Comparison of ENCODE assay signal across 23 mouse cellular contexts in the genomic region with DNA sequence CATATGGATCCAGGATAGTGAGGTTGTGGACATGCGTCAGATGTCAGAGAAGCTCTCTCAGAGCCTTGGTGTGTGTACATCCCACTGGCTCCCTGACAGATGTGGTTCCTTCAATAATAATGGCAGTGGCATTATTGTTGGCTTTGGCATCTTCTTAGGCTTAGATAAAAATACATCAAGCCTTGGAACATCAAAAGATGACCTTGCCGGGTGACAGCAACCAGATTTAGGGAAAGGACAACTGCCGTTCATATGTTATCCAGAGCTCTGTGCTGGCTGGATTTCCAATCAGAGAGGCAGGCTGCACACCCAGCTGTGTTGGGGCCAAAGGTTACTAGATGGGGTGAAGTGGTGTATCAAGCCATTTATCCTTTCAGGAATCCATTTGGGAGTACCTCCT. TPM values are rescaled to one million over a fixed set of nuclear protein-coding genes. Genes with fewer than 3 reads are reported as not detected.
DNase-seq lines count a peak whose midpoint lies in the region.
"Had no signal": no experiment of that assay in that cellular context is flagged by ENCODE, and none has a peak within 500 bp of the region (broad histone marks: within the 10 kb centered on the region; RNA-seq: fewer than 3 reads in every experiment).

No protein-coding gene starts in this region.

- DNase-seq in adrenal gland, adult 2 months, result peak; percentile 68
- DNase-seq in adrenal gland, adult 18-20 months (ENCODE audit: low spot score in 2 of 2), result no peak
- DNase-seq in adrenal gland, postnatal 10 days, result peak; percentile 47
- peak; percentile 61 for DNase-seq in adrenal gland, postnatal 14 days
- no peak for DNase-seq in ovary, postnatal 10 days (ENCODE audit: low spot score)
- DNase-seq in kidney, adult 18-20 months, result no peak
- DNase-seq: cerebellum, adult 11-12 months; cerebellum, adult 9-10 months; cerebellum, postnatal 10 days; cerebellum, postnatal 36 days; embryo, embryonic 11 days had no signal

RNA-seq across cellular contexts. Expression of gene Caln1, which starts 6.2 kb away (rescaled TPM):
- 10 to 100 TPM; 33.7 to 46.2 TPM for total RNA-seq in adrenal gland, adult 2 months (2021)
- 19.4 and 19.7 TPM in 2 replicates for polyA plus RNA-seq in adrenal gland, adult 2 months (2012; rRNA removed)
- 10 to 100 TPM; 36.3 to 37.2 TPM for total RNA-seq in adrenal gland, adult 18-20 months (2021)
- total RNA-seq in adrenal gland, postnatal 10 days (2021), result 10 to 100 TPM; 26.8 to 33.5 TPM
- total RNA-seq in adrenal gland, postnatal 14 days (2021), result 29.7 and 35.2 TPM in 2 replicates
- total RNA-seq: common myeloid progenitor, adult 5-6 weeks; ES-E14; MEL had no signal

RNA-seq across cellular contexts. Expression of gene A330070K13Rik, which starts 9.0 kb away (rescaled TPM):
- total RNA-seq in adrenal gland, adult 2 months (2021), result not detected
- not detected in 2 replicates for polyA plus RNA-seq in adrenal gland, adult 2 months (2012; rRNA removed)
- not detected for total RNA-seq in adrenal gland, adult 18-20 months (2021)
- total RNA-seq in adrenal gland, postnatal 10 days (2021), result not detected
- total RNA-seq in adrenal gland, postnatal 14 days (2021), result not detected in 2 replicates
- total RNA-seq: common myeloid progenitor, adult 5-6 weeks; ES-E14; MEL had no signal
- polyA plus RNA-seq: C2C12; embryonic facial prominence, embryonic 11.5 days; embryonic facial prominence, embryonic 13.5 days; embryonic facial prominence, embryonic 15.5 days; erythroblast, embryonic 14.5 days; forebrain, embryonic 10.5 days; forebrain, embryonic 12.5 days; forebrain, embryonic 14.5 days; forebrain, embryonic 16.5 days had no signal

Comparison
In these comparisons a context has a peak if more than half of its experiments do, and no peak if none do; other contexts are left out.
1. DNase-seq: peak in adrenal gland, adult 2 months (single experiment), adrenal gland, postnatal 10 days (single experiment) and adrenal gland, postnatal 14 days (single experiment); none in adrenal gland, adult 18-20 months (0 of 2), ovary, postnatal 10 days (single experiment) and kidney, adult 18-20 months (single experiment).